Mouse (Mus musculus) urinary bladder, adult 18-20 months (tissue): Measurements from ENCODE around the gene Iqce.

Experiments used
- DNase-seq, 2 experiments: peaks; one replicate each; pipeline ENCODE4 v3.0.0; 2022; ENCODE audit warnings: low spot score in 2 of 2, mixed read lengths in 2 of 2

The Iqce gene

DNA sequence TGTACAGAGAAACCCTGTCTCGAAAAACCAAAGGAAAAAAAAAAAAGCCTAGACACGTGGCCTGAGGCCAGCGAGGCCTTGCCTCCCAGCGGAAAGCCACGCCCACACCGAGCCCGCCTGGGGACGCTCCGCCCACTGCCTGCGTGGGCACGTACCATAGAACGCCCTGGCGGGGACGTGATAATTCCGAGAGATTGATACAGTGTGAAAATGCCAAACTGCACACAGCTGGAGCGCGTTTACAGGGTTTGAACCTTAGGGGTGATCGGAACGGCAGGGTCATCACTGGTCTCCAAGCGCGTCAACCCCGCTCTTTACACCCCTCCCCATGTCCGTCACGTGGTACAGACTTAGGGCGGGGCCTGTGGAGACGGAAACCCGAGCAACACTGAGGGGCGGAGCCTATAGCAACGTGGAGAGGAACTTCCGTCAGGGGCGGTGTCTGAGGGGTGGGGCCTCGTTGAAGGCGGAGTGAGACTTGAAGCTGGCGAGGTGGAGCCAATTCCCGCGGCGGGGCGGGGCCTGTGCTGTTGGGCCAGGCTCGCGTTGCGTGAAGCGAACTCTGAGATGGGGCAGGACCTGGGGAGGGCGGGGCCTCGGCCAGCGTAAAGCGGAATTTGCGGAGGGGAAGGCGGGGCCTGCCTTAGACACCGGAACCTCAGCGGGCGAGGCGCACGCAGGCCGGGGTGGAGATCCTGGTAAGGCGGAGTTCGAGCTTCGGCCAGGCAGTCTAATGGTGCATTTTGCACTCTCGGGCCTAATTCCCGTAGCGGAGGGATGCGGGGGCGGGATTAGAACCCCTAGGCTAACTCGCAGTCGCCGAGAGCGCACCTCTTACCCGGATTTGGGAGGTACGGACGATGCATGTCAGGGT, 2.4 kb upstream of the Iqce start, which contains the start of gene Brat1:
Gene Brat1 (plus strand): TSS at position 634 of the 874 bp plus-strand sequence.
- DNase-seq, result peak; percentile 99 to 100

DNA sequence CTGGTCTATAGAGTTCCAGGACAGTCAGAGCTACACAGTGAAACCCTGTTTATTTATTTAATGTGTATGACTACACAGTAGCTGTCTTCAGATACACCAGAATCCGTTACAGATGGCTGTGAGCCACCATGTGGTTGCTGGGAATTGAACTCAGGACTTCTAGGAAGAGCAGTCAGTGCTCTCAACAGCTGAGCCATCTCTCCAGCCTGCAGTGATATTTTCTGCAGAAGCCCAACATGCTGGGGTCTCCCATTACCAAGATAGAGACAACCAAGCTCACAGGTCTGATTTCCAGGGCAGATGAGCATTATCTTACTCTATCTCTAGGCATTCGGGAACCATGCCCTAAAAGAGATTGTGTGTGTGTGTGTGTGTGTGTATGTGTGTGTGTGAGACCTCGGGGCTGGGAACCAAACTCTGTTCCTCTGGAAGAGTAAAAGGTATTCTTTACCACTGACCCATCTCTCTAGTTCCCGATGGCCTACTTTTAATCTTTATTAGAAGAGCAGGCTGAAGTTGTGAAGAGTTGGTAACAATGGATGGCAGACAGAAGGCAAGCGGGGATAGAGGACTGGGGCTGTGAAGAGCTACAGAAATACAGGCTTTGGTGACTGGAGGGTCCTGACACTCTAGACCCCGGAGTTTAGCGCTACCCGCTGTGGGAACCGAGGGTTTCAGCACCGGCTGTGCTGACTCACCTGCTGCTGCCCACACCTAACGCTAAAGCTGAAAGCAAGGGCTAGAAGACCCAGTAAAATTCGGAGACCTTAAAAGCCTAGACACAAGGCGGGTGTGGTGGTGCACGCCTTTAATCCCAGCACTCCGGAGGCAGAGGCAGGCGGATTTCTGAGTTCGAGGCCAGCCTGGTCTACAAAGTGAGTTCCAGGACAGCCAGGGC, 1.6 kb upstream of the Iqce start:
- DNase-seq, result no peak

GRCm38 (mm10) chr5:140702618-140703175, 519 bp upstream of the Iqce start:
- DNase-seq, result no peak

GRCm38 (mm10) chr5:140701661-140702060, 517 bp downstream of the Iqce start:
- peak in 1 of 2 experiments; percentile 18 for DNase-seq

GRCm38 (mm10) chr5:140699776-140700175, 2.4 kb downstream of the Iqce start:
- DNase-seq, result no peak

- no peak for DNase-seq
These were observed 6.2 kb downstream of the Iqce start for GRCm38 (mm10) chr5:140695987-140696386.

DNA sequence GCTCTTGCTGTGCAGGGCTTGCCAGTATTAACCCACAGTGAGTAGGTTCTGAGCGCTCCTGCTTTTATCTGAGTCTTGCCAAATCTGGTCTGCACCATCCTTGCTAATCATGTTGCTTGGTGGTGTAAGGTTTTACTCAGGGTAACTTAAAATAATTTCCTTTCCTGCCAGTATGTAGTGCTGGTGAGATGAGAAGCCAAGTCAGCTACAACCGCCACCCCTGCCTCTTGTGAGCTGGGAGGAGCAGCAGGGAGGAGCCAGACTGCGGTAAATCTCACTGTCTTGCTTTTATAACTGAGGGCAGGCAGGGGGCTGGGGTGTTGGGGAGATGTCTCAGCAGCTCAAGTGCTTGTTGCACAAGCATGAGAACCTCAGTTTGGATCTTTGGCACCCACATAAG, 13.7 kb downstream of the Iqce start:
- no peak for DNase-seq

DNA sequence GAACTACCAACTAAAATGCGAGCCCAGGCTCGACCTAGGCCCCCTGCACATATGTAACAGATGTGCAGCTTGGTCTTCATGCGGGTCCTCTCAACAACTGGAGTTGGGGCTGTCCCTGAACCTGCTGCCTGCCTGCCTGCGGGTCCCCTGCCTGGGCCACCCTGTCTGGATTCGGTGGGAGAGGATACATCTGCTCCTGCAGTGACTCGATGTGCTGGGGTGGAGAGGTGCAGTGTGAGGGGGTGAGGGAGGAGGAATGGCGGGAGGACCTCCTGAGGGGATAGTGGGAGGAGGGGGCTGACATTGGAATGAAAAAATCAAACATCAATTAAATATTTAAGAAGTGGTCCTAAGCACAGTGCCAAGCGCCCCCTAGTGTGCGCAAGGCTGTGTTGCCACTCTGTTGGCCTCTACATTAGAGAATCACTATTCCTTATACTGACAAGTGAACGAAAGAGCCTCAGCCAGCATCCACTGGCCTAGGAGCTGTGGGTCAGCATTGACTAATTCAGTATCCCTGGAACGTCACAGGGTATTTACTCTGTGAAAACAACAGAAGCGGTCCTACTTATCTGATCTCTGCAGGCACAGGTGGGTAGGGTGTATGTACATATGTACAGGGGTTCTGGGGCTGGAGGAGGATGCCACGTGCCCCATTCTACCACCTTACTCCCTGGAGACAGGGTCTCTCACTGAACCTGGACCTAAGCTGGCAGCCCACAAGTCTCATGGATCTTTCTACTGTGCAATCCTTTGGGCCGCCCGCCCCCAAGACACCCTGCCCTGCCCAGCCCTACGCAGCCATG, 17.6 kb downstream of the Iqce start:
- peak in 1 of 2 experiments; percentile 26 for DNase-seq

DNA sequence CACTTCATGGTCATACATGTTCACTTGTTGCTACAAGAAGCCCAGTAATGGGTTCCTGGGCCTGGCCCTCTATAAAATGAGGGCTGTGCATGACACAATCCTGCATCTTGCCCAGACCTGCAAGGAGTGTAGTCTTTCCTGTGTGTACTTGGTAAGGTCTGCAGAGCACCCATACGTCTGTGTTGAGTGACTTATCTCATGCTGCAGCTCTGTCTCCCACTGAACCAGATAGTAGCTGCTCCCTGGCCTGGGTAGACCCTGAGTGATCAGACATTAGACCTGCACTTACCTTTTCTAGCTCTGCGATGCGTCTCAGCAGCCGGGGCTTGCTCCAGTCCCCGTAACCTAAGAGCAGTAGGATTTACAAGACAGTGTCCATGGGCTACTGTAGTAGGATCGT, 20.1 kb downstream of the Iqce start:
- DNase-seq, result peak in 1 of 2 experiments; percentile 27

- DNase-seq, result no peak
These were observed 21.2 kb downstream of the Iqce start for GRCm38 (mm10) chr5:140680950-140681349.

DNA sequence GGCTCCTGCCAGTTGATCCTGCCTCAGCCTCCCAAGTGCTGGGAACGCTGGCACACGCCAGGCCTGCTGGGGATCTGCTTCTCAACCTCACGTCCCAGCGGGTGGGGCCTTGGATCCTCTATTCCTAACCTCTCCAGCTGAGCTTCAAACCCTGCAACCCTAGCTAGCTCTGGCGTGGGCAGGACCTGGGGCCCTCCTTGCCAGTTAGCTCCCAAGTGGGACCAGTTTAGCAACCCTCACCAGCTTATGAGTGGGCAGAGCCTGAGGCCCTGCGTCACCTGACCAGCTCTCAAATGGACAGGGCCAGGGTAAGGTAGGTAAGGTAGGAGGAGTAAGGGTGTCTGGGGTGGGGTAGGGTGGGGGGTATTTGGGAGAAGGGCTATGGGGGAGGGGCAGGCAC, 22.1 kb downstream of the Iqce start:
- DNase-seq, result no peak

GRCm38 (mm10) chr5:140677137-140677536, 25.0 kb downstream of the Iqce start:
- no peak for DNase-seq

DNA sequence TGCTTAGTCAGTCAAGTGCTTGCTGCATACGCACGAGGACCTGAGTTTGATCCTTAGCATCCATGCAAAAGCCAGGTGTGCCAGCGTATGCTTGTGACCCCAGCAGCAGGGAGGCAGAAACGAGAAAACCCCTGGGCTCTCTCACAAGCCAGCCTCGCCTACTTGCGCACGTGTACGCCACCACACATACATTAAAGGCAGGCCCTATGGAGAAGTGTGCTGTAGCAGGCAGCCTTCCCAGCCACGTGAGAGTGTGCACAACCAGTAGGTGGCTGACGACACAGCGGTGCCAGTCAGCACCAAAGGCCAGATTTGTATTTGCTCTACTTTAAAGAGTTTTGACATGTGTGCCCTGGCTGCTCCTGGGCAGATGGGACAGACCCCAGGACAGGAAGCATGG, 26.5 kb downstream of the Iqce start:
- DNase-seq, result no peak

- no peak for DNase-seq
These were observed 27.1 kb downstream of the Iqce start for GRCm38 (mm10) chr5:140675079-140675478.

GRCm38 (mm10) chr5:140674036-140674435, 28.1 kb downstream of the Iqce start:
- DNase-seq, result no peak

GRCm38 (mm10) chr5:140672603-140673002, 29.6 kb downstream of the Iqce start:
- DNase-seq, result peak in 1 of 2 experiments; percentile 23

GRCm38 (mm10) chr5:140672115-140672514, 30.1 kb downstream of the Iqce start:
- no peak for DNase-seq

DNA sequence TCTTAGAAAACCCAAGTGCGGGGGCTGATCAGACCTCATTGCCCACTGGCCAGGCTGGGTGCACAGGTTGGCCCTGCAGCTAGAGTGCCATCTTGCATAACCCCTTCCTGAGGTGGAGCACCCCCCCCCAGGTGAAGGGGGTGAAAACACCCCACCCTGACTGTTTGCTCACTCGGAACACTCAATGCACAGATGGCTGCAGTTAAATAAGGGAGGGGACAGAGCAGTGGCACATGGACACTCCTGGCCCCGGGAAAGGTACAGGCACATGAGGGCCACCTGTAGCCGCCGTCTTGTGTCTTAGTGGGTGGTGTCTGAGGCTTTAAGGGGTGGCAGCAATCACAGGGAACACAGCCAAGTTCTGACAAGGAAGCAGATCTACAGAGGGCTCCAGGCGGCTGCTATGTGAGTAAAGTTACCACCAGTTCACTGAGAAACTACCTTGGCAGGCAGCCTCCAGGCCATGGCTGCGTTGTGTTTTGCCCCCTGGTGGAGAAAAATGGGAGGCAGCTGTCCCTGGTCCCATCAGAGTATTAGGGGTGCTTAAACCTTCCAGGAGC, 38.5 kb downstream of the Iqce start:
- DNase-seq, result peak in 1 of 2 experiments; percentile 53

- DNase-seq, result peak in 1 of 2 experiments; percentile 34
These were observed 39.2 kb downstream of the Iqce start for GRCm38 (mm10) chr5:140662741-140663592.
